Mouse (Mus musculus) layer of hippocampus, adult 8-10 months (tissue): ENCODE data around the gene Onecut1. TPM values are rescaled to one million over a fixed set of nuclear protein-coding genes. Genes with fewer than 3 reads are reported as not detected.

Source experiments
- DNase-seq, 2 experiments: peaks; one replicate each; pipeline ENCODE4 v3.0.0; 2022; ENCODE audit warnings: low spot score in 2 of 2
- total RNA-seq, 4 experiments: library from RNA; stranded (reverse); gene quantifications; 2 replicates each; pipeline ENCODE4 v1.2.4; 2022

Gene Onecut1
- total RNA-seq, result 1 to 10 TPM in 2 of 4 experiments, under 1 TPM in 2; 0.41 to 1.5 (median 0.73) TPM

- DNase-seq, result no peak
Observed at GRCm38 (mm10) chr9:74861561-74861980, at the start of gene Onecut1. TSS of gene Onecut1 (plus strand) at chr9:74861921.

GRCm38 (mm10) chr9:74819736-74820511, 41.8 kb upstream of the Onecut1 start:
- DNase-seq, result no peak

- no peak for DNase-seq
Observed at GRCm38 (mm10) chr9:74825102-74825501, 36.6 kb upstream of the Onecut1 start.

GRCm38 (mm10) chr9:74829206-74829605, 32.5 kb upstream of the Onecut1 start:
- no peak for DNase-seq

- DNase-seq, result no peak
Observed at GRCm38 (mm10) chr9:74842890-74843289, 18.8 kb upstream of the Onecut1 start.

GRCm38 (mm10) chr9:74846867-74847830, 14.6 kb upstream of the Onecut1 start:
- DNase-seq, result no peak

GRCm38 (mm10) chr9:74848411-74849194, 13.1 kb upstream of the Onecut1 start:
- no peak for DNase-seq

- no peak for DNase-seq
Observed at GRCm38 (mm10) chr9:74849195-74849978, 12.3 kb upstream of the Onecut1 start.

- no peak for DNase-seq
Observed at GRCm38 (mm10) chr9:74849979-74850780, 11.5 kb upstream of the Onecut1 start.

- no peak for DNase-seq
Observed at GRCm38 (mm10) chr9:74850781-74851145, 11.0 kb upstream of the Onecut1 start.

GRCm38 (mm10) chr9:74851601-74852000, 10.1 kb upstream of the Onecut1 start:
- DNase-seq, result no peak

GRCm38 (mm10) chr9:74852361-74852760, 9.4 kb upstream of the Onecut1 start:
- no peak for DNase-seq

- no peak for DNase-seq
Observed at GRCm38 (mm10) chr9:74853191-74854072, 8.3 kb upstream of the Onecut1 start.

- DNase-seq, result no peak
Observed at GRCm38 (mm10) chr9:74854073-74854591, 7.6 kb upstream of the Onecut1 start.

- DNase-seq, result no peak
Observed at GRCm38 (mm10) chr9:74855446-74855845, 6.3 kb upstream of the Onecut1 start.

- DNase-seq, result no peak
Observed at GRCm38 (mm10) chr9:74856578-74857507, 4.9 kb upstream of the Onecut1 start.

- DNase-seq, result no peak
Observed at GRCm38 (mm10) chr9:74857508-74857840, 4.2 kb upstream of the Onecut1 start.

- no peak for DNase-seq
Observed at GRCm38 (mm10) chr9:74858111-74858510, 3.6 kb upstream of the Onecut1 start.
